Comparison of ENCODE assay signal across 13 mouse cellular contexts in genomic region chr9:100735993-100736645, GRCm38 (mm10).
DNase-seq lines count a peak whose midpoint lies in the region; ATAC-seq and TF ChIP-seq lines count a peak whose summit lies in the region.
"Had no signal": no experiment of that assay in that cellular context is flagged by ENCODE, and none has a peak within 500 bp of the region (broad histone marks: within the 10 kb centered on the region; RNA-seq: fewer than 3 reads in every experiment).

No protein-coding gene starts in this region.

- H3K4me3 ChIP-seq in MEL (ENCODE audit: control insufficient read depth in 1 of 2, insufficient read depth in 1 of 2, low read depth in 2 of 2, low read length in 2 of 2), result no peak overlapping the region
- no peak overlapping the region for H3K4me3 ChIP-seq in liver, embryonic 11.5 days (ENCODE audit: low read depth, low read length)
- no peak overlapping the region for H3K4me3 ChIP-seq in hindbrain, embryonic 16.5 days (ENCODE audit: low read length)
- H3K4me3 ChIP-seq: heart, adult 2 months; hindbrain, embryonic 15.5 days; kidney, embryonic 15.5 days; limb, embryonic 15.5 days had no signal

- peak overlapping the region; percentile 7; the same call in 1 of the 2 replicates for H3K27ac ChIP-seq in MEL (ENCODE audit: control insufficient read depth, low read depth, low read length)
- peak overlapping the region; percentile 64; the same call in 1 of the 2 replicates for H3K27ac ChIP-seq in liver, embryonic 11.5 days (ENCODE audit: low read depth, low read length)
- H3K27ac ChIP-seq in hindbrain, embryonic 16.5 days (ENCODE audit: low read depth, low read length), result no peak overlapping the region
- H3K27ac ChIP-seq: heart, adult 2 months; hindbrain, embryonic 15.5 days; kidney, embryonic 15.5 days; limb, embryonic 15.5 days had no signal

- TF ChIP-seq POLR2A in MEL (IDR thresholded peaks at IDR 0.05; ENCODE audit: control insufficient read depth in 1 of 2, insufficient read depth in 1 of 2, low read depth in 1 of 2, low read length in 2 of 2, poor library complexity in 1 of 2), result no peak

- H3K9ac ChIP-seq in MEL (ENCODE audit: control insufficient read depth, low read depth, low read length, poor library complexity, severe bottlenecking), result no peak overlapping the region
- no peak overlapping the region for H3K9ac ChIP-seq in liver, embryonic 11.5 days (ENCODE audit: low read depth, low read length)
- H3K9ac ChIP-seq in hindbrain, embryonic 16.5 days (ENCODE audit: low read depth, low read length), result no peak overlapping the region
- H3K9ac ChIP-seq: hindbrain, embryonic 15.5 days; kidney, embryonic 15.5 days; limb, embryonic 15.5 days had no signal

- H3K9me3 ChIP-seq in MEL (replicated peaks; ENCODE audit: insufficient read depth, low read length), result no peaks in the 10 kb centered on the region
- H3K9me3 ChIP-seq in liver, embryonic 11.5 days (ENCODE audit: control insufficient read depth, low read length), result no peaks in the 10 kb centered on the region
- no peaks in the 10 kb centered on the region for H3K9me3 ChIP-seq in hindbrain, embryonic 16.5 days (ENCODE audit: control insufficient read depth, low read length)
- H3K9me3 ChIP-seq: hindbrain, embryonic 15.5 days; kidney, embryonic 15.5 days; limb, embryonic 15.5 days had no signal

- WGBS in liver, embryonic 11.5 days, result 53% methylated on average over 4 of the region's 4 CpGs
- 78% methylated on average over 4 of the region's 4 CpGs for WGBS in hindbrain, embryonic 16.5 days

- no peak for TF ChIP-seq CTCF in MEL (IDR thresholded peaks at IDR 0.05 in 2 of 3, conservative IDR thresholded peaks at IDR 0.05 in 1 of 3; ENCODE audit: control insufficient read depth in 1 of 3, insufficient read depth in 1 of 3, low read depth in 2 of 3, low read length in 3 of 3, poor library complexity in 1 of 3, severe bottlenecking in 1 of 3)

- peak; percentile 94 for ATAC-seq in liver, embryonic 11.5 days (replicated peaks; ENCODE audit: low FRiP score)
- ATAC-seq in megakaryocyte-erythroid progenitor cell, adult 5-6 weeks (replicated peaks; ENCODE audit: low FRiP score, low TSS enrichment, poor library complexity, severe bottlenecking), result peak; percentile 91
- no peak for ATAC-seq in hindbrain, embryonic 16.5 days

- DNase-seq in MEL (ENCODE audit: low read depth, low spot score), result peak; percentile 68
- peak; percentile 19 for DNase-seq in brain, adult 2 months (ENCODE audit: low read depth, low spot score)
- peak; percentile 34 for DNase-seq in liver, embryonic 11.5 days (ENCODE audit: low spot score)
- DNase-seq in cerebellum, postnatal 25 days, result no peak
- no peak for DNase-seq in layer of hippocampus, postnatal 10 days (ENCODE audit: low spot score in 2 of 2)
- DNase-seq: cerebellum, adult 8-10 months; heart, adult 2 months; heart, postnatal 14 days had no signal

- H3K4me2 ChIP-seq in liver, embryonic 11.5 days, result peak overlapping the region; percentile 11
- no peak overlapping the region for H3K4me2 ChIP-seq in hindbrain, embryonic 16.5 days (ENCODE audit: low read length)
- H3K4me2 ChIP-seq: hindbrain, embryonic 15.5 days; kidney, embryonic 15.5 days; limb, embryonic 15.5 days had no signal

- TF ChIP-seq RAD21 in MEL (IDR thresholded peaks at IDR 0.05; ENCODE audit: low read depth, low read length), result no peak

- peaks cover 9% of the 10 kb centered on the region for H3K79me2 ChIP-seq in MEL (ENCODE audit: control insufficient read depth, insufficient read depth, low read length, poor library complexity)

- peaks cover 0 to 20% of the 10 kb centered on the region in 2 experiments; a peak in 3 of 4 replicates for H3K36me3 ChIP-seq in MEL (ENCODE audit: control insufficient read depth in 1 of 2, insufficient read depth in 2 of 2, low read length in 2 of 2)
- H3K36me3 ChIP-seq in liver, embryonic 11.5 days (ENCODE audit: control insufficient read depth, insufficient read depth, low read length), result no peaks in the 10 kb centered on the region; the same call in 1 of the 2 replicates
- no peaks in the 10 kb centered on the region for H3K36me3 ChIP-seq in hindbrain, embryonic 16.5 days (ENCODE audit: control insufficient read depth, insufficient read depth, low read length)
- H3K36me3 ChIP-seq: hindbrain, embryonic 15.5 days had no signal

- TF ChIP-seq EP300 in MEL (IDR thresholded peaks at IDR 0.05; ENCODE audit: low read depth in 1 of 2, low read length in 2 of 2), result peak; percentile 40 to 56

- H3K4me1 ChIP-seq in MEL (ENCODE audit: control insufficient read depth in 1 of 2, insufficient read depth in 2 of 2, low read length in 2 of 2), result peaks cover 7 to 14% of the 10 kb centered on the region in 2 experiments
- peaks cover 5% of the 10 kb centered on the region for H3K4me1 ChIP-seq in liver, embryonic 11.5 days (replicated peaks; ENCODE audit: control insufficient read depth, insufficient read depth, low read length)
- H3K4me1 ChIP-seq in hindbrain, embryonic 16.5 days (ENCODE audit: control insufficient read depth, insufficient read depth, low read depth, low read length), result no peaks in the 10 kb centered on the region
- H3K4me1 ChIP-seq: hindbrain, embryonic 15.5 days; kidney, embryonic 15.5 days; limb, embryonic 15.5 days had no signal

- no peaks in the 10 kb centered on the region for H3K27me3 ChIP-seq in MEL (ENCODE audit: control insufficient read depth in 1 of 2, insufficient read depth in 2 of 2, low read length in 2 of 2)
- no peaks in the 10 kb centered on the region for H3K27me3 ChIP-seq in liver, embryonic 11.5 days (replicated peaks; ENCODE audit: control insufficient read depth, insufficient read depth, low read length)
- no peaks in the 10 kb centered on the region for H3K27me3 ChIP-seq in hindbrain, embryonic 16.5 days (replicated peaks; ENCODE audit: control insufficient read depth, insufficient read depth, low read length)
- H3K27me3 ChIP-seq: hindbrain, embryonic 15.5 days; kidney, embryonic 15.5 days; limb, embryonic 15.5 days had no signal

TF ChIP-seq in MEL, 35 proteins besides CTCF, POLR2A, EP300 and RAD21:
- TF ChIP-seq TAL1 (IDR thresholded peaks at IDR 0.05; ENCODE audit: low read length) (peak; percentile 84), ETS1 (IDR thresholded peaks at IDR 0.05; ENCODE audit: low read depth, low read length) (peak; percentile 57), NRF1 (IDR thresholded peaks at IDR 0.05; ENCODE audit: insufficient read depth, low read depth, low read length, poor library complexity, severe bottlenecking) (no peak), CHD2 (IDR thresholded peaks at IDR 0.05; ENCODE audit: low read length) (peak; percentile 41), POLR2AphosphoS5 (IDR thresholded peaks at IDR 0.05; ENCODE audit: borderline replicate concordance, low read depth, low read length) (no peak), CHD1 (IDR thresholded peaks at IDR 0.05; ENCODE audit: low read depth, low read length) (no peak), GATA1 (IDR thresholded peaks at IDR 0.05; ENCODE audit: low read depth, low read length) (peak; percentile 74), ZMIZ1 (IDR thresholded peaks at IDR 0.05; ENCODE audit: low read depth, low read length) (no peak)
TF ChIP-seq in MEL: peak in this region for 4.

Comparison
In these comparisons a context has a peak if more than half of its experiments do, and no peak if none do; other contexts are left out.
1. DNase-seq: peak in MEL (single experiment), brain, adult 2 months (single experiment) and liver, embryonic 11.5 days (single experiment); none in cerebellum, postnatal 25 days (0 of 2) and layer of hippocampus, postnatal 10 days (0 of 2).